Mouse (Mus musculus) adrenal gland, postnatal 4 days (tissue): ENCODE results near the gene Drap1. TPM values are rescaled to one million over a fixed set of nuclear protein-coding genes. Genes with fewer than 3 reads are reported as not detected.

Experiments
- DNase-seq, 2 experiments: peaks; one replicate each; pipeline ENCODE4 v3.0.0; 2021 to 2022; ENCODE audit warnings: low spot score in 2 of 2, mixed read lengths in 2 of 2
- total RNA-seq, 2 experiments: library from RNA; stranded (reverse); gene quantifications; 2 replicates each; pipeline ENCODE4 v1.2.3; 2021

Drap1 gene
- total RNA-seq, 2 experiments from 2014 or later: 236 to 266 TPM

- DNase-seq: no peak
Measured at GRCm38 (mm10) chr19:5451766-5452165, 27.0 kb upstream of the Drap1 start.

GRCm38 (mm10) chr19:5449673-5450072 is 24.9 kb upstream of the Drap1 start:
- no peak for DNase-seq

GRCm38 (mm10) chr19:5448354-5449150 is 23.8 kb upstream of the Drap1 start:
- DNase-seq: no peak

GRCm38 (mm10) chr19:5447515-5448353 is 23.0 kb upstream of the Drap1 start, which contains the start of gene Fosl1:
Fosl1 (plus strand) TSS chr19:5447547.
- DNase-seq: no peak

GRCm38 (mm10) chr19:5445747-5446146 is 21.0 kb upstream of the Drap1 start:
- DNase-seq: no peak

- DNase-seq: no peak
Measured at GRCm38 (mm10) chr19:5444954-5445353, 20.2 kb upstream of the Drap1 start.

- DNase-seq: no peak
Measured at GRCm38 (mm10) chr19:5444371-5444908, 19.7 kb upstream of the Drap1 start.

- DNase-seq: no peak
Measured at GRCm38 (mm10) chr19:5433951-5434350, 9.2 kb upstream of the Drap1 start.

GRCm38 (mm10) chr19:5432992-5433852 is 8.4 kb upstream of the Drap1 start:
- DNase-seq: peak in 1 of 2 experiments; percentile 29

- DNase-seq: no peak
Measured at GRCm38 (mm10) chr19:5431911-5432464, 7.2 kb upstream of the Drap1 start.

- DNase-seq: no peak
Measured at GRCm38 (mm10) chr19:5430408-5430807, 5.6 kb upstream of the Drap1 start.

- DNase-seq: peak in 1 of 2 experiments; percentile 43
Measured at GRCm38 (mm10) chr19:5429806-5430205, 5.0 kb upstream of the Drap1 start.

GRCm38 (mm10) chr19:5429219-5429618 is 4.4 kb upstream of the Drap1 start:
- no peak for DNase-seq

GRCm38 (mm10) chr19:5428083-5428482 is 3.3 kb upstream of the Drap1 start:
- DNase-seq: no peak

GRCm38 (mm10) chr19:5426640-5427290 is 2.0 kb upstream of the Drap1 start:
- no peak for DNase-seq

GRCm38 (mm10) chr19:5425906-5426565 is 1.3 kb upstream of the Drap1 start:
- no peak for DNase-seq

- DNase-seq: peak; percentile 46 to 51
Measured at GRCm38 (mm10) chr19:5424092-5424781, 542 bp downstream of the Drap1 start.

GRCm38 (mm10) chr19:5423561-5423960 is 1.2 kb downstream of the Drap1 start:
- DNase-seq: no peak

GRCm38 (mm10) chr19:5422895-5423443 is 1.8 kb downstream of the Drap1 start:
- DNase-seq: no peak
